Mouse (Mus musculus) MEL (cell line): ENCODE measurements around the gene Mgll.

ENCODE experiments used
- CTCF ChIP-seq, 3 experiments: IDR thresholded peaks in 2 of 3; conservative IDR thresholded peaks in 1 of 3; 2 replicates each; pipeline ENCODE4 v1.5.1; 2011 to 2012; ENCODE audit warnings: low read length in 3 of 3, low read depth in 2 of 3, mild to moderate bottlenecking in 2 of 3, improper control_type of control experiment in 1 of 3, inconsistent platforms in 1 of 3, mixed read lengths in 1 of 3, moderate library complexity in 1 of 3; ENCODE audit not compliant: control insufficient read depth in 1 of 3, insufficient read depth in 1 of 3, poor library complexity in 1 of 3, severe bottlenecking in 1 of 3
- E2F4 ChIP-seq: IDR thresholded peaks from 2 replicates; pipeline ENCODE4 v1.6.1; 2011; ENCODE audit warnings: low read depth, low read length, improper control_type of control experiment, borderline replicate concordance
- POLR2A ChIP-seq, 2 experiments: IDR thresholded peaks; 2 replicates each; pipeline ENCODE4 v1.6.1; 2011 to 2012; ENCODE audit warnings: low read length in 2 of 2, mild to moderate bottlenecking in 2 of 2, control low read depth in 1 of 2, improper control_type of control experiment in 1 of 2, low read depth in 1 of 2, moderate library complexity in 1 of 2; ENCODE audit not compliant: control insufficient read depth in 1 of 2, insufficient read depth in 1 of 2, poor library complexity in 1 of 2
- POLR2AphosphoS2 ChIP-seq: IDR thresholded peaks from 2 replicates; pipeline ENCODE4 v1.6.1; 2011; ENCODE audit warnings: low read length, improper control_type of control experiment
- USF1 ChIP-seq: IDR thresholded peaks from 2 replicates; pipeline ENCODE4 v1.6.1; 2014; ENCODE audit warnings: low read depth, mild to moderate bottlenecking, inconsistent platforms, low read length, improper control_type of control experiment, moderate library complexity
- ZC3H11A ChIP-seq: IDR thresholded peaks from 2 replicates; pipeline ENCODE4 v1.6.1; 2012; ENCODE audit warnings: low read depth, mild to moderate bottlenecking, inconsistent platforms, low read length, improper control_type of control experiment
- ZMIZ1 ChIP-seq: IDR thresholded peaks from 2 replicates; pipeline ENCODE4 v1.6.1; 2012; ENCODE audit warnings: low read depth, mild to moderate bottlenecking, inconsistent platforms, low read length, improper control_type of control experiment, moderate library complexity

DNA sequence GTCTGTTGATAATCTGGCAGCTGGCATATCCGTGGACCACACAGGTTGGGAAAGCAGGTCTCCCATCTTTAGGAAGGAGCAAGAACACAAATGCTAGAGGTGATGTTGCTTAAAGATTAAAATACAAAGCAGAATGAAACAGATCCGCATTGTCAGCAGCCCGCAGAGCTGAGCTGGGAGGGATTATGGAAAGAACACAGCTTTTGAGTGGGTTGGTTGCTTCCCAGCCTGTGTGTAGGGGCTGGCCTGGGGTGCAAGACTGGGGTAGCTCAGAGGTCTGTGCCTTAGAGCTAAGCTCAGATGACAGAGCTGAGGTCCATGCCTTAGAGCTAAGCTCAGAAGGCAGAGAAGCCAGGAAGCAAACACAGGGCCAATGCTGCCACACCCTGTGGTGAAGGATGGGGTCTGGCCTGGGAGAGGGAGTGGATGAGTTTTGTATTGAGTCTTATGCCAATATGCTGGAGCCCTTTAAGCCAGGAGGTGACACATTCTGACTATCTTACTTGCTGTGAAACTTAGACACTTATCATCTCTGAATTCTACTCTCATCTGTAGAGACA lies 39.4 kb downstream of the Mgll start:
- no peak for TF ChIP-seq POLR2AphosphoS2
- no peak for TF ChIP-seq CTCF (IDR thresholded peaks at IDR 0.05 in 2 of 3, conservative IDR thresholded peaks at IDR 0.05 in 1 of 3; ENCODE audit: control insufficient read depth in 1 of 3, insufficient read depth in 1 of 3, low read depth in 2 of 3, low read length in 3 of 3, poor library complexity in 1 of 3, severe bottlenecking in 1 of 3)
- TF ChIP-seq E2F4, result no peak
- no peak for TF ChIP-seq ZC3H11A
- no peak for TF ChIP-seq POLR2A (IDR thresholded peaks at IDR 0.05; ENCODE audit: control insufficient read depth in 1 of 2, insufficient read depth in 1 of 2, low read depth in 1 of 2, low read length in 2 of 2, poor library complexity in 1 of 2)
- no peak for TF ChIP-seq ZMIZ1
- TF ChIP-seq USF1, result no peak
